11 mouse cellular contexts compared by ENCODE assay signal in the genomic region with DNA sequence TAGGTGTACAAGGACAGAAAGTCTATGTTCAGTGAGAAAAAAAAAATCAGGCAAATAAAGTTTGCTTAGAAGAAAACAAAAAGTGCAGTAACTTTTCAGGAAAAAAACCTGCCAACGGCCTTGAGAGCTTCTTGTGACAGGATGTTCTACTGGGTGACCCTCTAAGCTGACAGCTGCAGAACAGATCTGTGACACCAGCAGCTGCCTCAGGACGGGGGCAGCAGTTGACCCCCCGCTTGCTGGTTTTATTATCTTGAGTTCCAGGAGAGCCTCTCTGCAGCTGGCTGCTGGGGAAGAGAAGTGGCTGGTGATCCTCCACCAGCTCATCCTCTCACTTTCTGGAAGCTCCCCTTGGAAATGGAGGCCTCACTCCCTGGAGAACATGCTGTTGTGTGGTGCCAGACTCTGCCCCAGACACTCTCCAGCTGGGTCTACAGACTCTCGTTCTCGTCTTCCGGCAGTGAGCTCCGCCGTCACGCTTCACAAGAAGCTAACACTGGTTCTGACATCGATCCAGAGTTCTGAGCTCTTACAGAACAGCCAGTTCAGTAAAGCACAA. TPM values are rescaled to one million over a fixed set of nuclear protein-coding genes. Genes with fewer than 3 reads are reported as not detected.
DNase-seq lines count a peak whose midpoint lies in the region; ATAC-seq and TF ChIP-seq lines count a peak whose summit lies in the region.
"Had no signal": no experiment of that assay in that cellular context is flagged by ENCODE, and none has a peak within 500 bp of the region (broad histone marks: within the 10 kb centered on the region; RNA-seq: fewer than 3 reads in every experiment).

No protein-coding gene starts in this region.

- H3K9me3 ChIP-seq in liver, embryonic 12.5 days (replicated peaks) = no peaks in the 10 kb centered on the region
- H3K9me3 ChIP-seq in kidney, postnatal 0 days (replicated peaks; ENCODE audit: low read length) = no peaks in the 10 kb centered on the region
- H3K9me3 ChIP-seq: stomach, embryonic 15.5 days had no signal

- H3K4me1 ChIP-seq in liver, embryonic 12.5 days = peaks cover 19% of the 10 kb centered on the region; the same call in 1 of the 2 replicates
- no peaks in the 10 kb centered on the region for H3K4me1 ChIP-seq in kidney, postnatal 0 days (replicated peaks; ENCODE audit: insufficient read depth, low read length)

- no peak overlapping the region for H3K4me3 ChIP-seq in liver, embryonic 12.5 days
- H3K4me3 ChIP-seq in kidney, postnatal 0 days (replicated peaks; ENCODE audit: low read depth, low read length) = no peak overlapping the region
- H3K4me3 ChIP-seq: stomach, embryonic 15.5 days had no signal

- WGBS in liver, embryonic 12.5 days (ENCODE audit: insufficient replicate concordance) = 53% methylated on average over 10 of the region's 10 CpGs
- WGBS in kidney, postnatal 0 days = 16% methylated on average over 10 of the region's 10 CpGs

- peak; percentile 14 for DNase-seq in liver
- peak; percentile 19 for DNase-seq in heart, adult 8-10 months (ENCODE audit: low spot score)
- peak; percentile 55 for DNase-seq in kidney, postnatal 0 days (ENCODE audit: low spot score)
- DNase-seq in skeletal muscle tissue, adult 2 months (ENCODE audit: low read depth, low spot score) = peak; percentile 44
- no peak for DNase-seq in layer of hippocampus, adult 9-10 months (ENCODE audit: low spot score)
- no peak for DNase-seq in ovary, postnatal 10 days (ENCODE audit: low spot score)
- DNase-seq: cerebellum, adult 18-20 months had no signal

- no peak for TF ChIP-seq CTCF in kidney, postnatal 0 days (IDR thresholded peaks at IDR 0.05; ENCODE audit: low read depth)

- H3K9ac ChIP-seq in liver, embryonic 12.5 days = no peak overlapping the region
- 0 out of 2 replicates have a peak overlapping the region, but pooled peaks have one; percentile 14 for H3K9ac ChIP-seq in kidney, postnatal 0 days (ENCODE audit: low read depth, low read length)
- H3K9ac ChIP-seq: stomach, embryonic 15.5 days had no signal

- H3K4me2 ChIP-seq in liver, embryonic 12.5 days = no peak overlapping the region
- peak overlapping the region; percentile 4; the same call in 1 of the 2 replicates for H3K4me2 ChIP-seq in kidney, postnatal 0 days (ENCODE audit: low read length)
- H3K4me2 ChIP-seq: stomach, embryonic 15.5 days had no signal

- ATAC-seq in liver, embryonic 12.5 days = no peak
- ATAC-seq in kidney, postnatal 0 days (replicated peaks; ENCODE audit: low FRiP score, low read depth) = no peak

- no peaks in the 10 kb centered on the region for H3K36me3 ChIP-seq in liver, embryonic 12.5 days
- no peaks in the 10 kb centered on the region for H3K36me3 ChIP-seq in kidney, postnatal 0 days (ENCODE audit: insufficient read depth, low read length)
- H3K36me3 ChIP-seq: stomach, embryonic 15.5 days had no signal

- H3K27me3 ChIP-seq in liver, embryonic 12.5 days (replicated peaks) = no peaks in the 10 kb centered on the region
- no peaks in the 10 kb centered on the region for H3K27me3 ChIP-seq in kidney, postnatal 0 days (ENCODE audit: insufficient read depth, low read length)
- H3K27me3 ChIP-seq: stomach, embryonic 15.5 days had no signal

- H3K27ac ChIP-seq in liver, embryonic 12.5 days = no peak overlapping the region
- no peak overlapping the region for H3K27ac ChIP-seq in kidney, postnatal 0 days
- H3K27ac ChIP-seq: stomach, embryonic 15.5 days had no signal

RNA-seq across cellular contexts. Expression of gene Rnaseh2b, which starts 33.3 kb away (rescaled TPM):
- polyA plus RNA-seq in liver, embryonic 12.5 days (2016; fragmentation: Nextera tagmentation; extraction: Ambion mirVana) = 73.6 and 74.7 TPM in 2 replicates
- 10 to 100 TPM in 3 of 4 experiments, 1 to 10 TPM in 1; 9.8 to 13.4 (median 11.0) TPM for total RNA-seq in heart, adult 8-10 months (2022)
- 61.0 and 64.9 TPM in 2 replicates for polyA plus RNA-seq in kidney, postnatal 0 days (2015; fragmentation: Nextera tagmentation; extraction: Ambion mirVana)

RNA-seq across cellular contexts. Expression of gene Dleu7, which starts 33.8 kb away (rescaled TPM):
- 0.19 and 0.42 TPM in 2 replicates for polyA plus RNA-seq in liver, embryonic 12.5 days (2016; fragmentation: Nextera tagmentation; extraction: Ambion mirVana)
- total RNA-seq in heart, adult 8-10 months (2022) = under 1 TPM in 1 of 4 experiments, not detected in 3; 0.17 TPM
- polyA plus RNA-seq in kidney, postnatal 0 days (2015; fragmentation: Nextera tagmentation; extraction: Ambion mirVana) = 6.9 and 8.7 TPM in 2 replicates
- total RNA-seq: heart, postnatal 36 days; megakaryocyte, adult 5-6 weeks had no signal

Comparison
In these comparisons a context has a peak if more than half of its experiments do, and no peak if none do; other contexts are left out.
1. DNase-seq: peak in liver (single experiment), heart, adult 8-10 months (single experiment), kidney, postnatal 0 days (single experiment) and skeletal muscle tissue, adult 2 months (single experiment); none in layer of hippocampus, adult 9-10 months (single experiment) and ovary, postnatal 10 days (single experiment).